Mouse (Mus musculus) B cell, adult 67 days (primary cell): ENCODE measurements around the gene Scnn1b. TPM values are rescaled to one million over a fixed set of nuclear protein-coding genes. Genes with fewer than 3 reads are reported as not detected.

Experiments
- total RNA-seq, 2 experiments: library from RNA; stranded (reverse); gene quantifications; 4 replicates each; pipeline ENCODE4 v1.2.4; 2023

Gene Scnn1b
- total RNA-seq, result not detected

GRCm38 (mm10) chr7:121864858-121865585 lies at the start of gene Scnn1b:
Scnn1b (plus strand) TSS chr7:121865038.

Other genes starting within 250 kb of the Scnn1b start
- gene Usp31, start 157.8 kb upstream of the Scnn1b start, total RNA-seq, result 10 to 100 TPM; 11.0 to 13.4 TPM
- gene Scnn1g, start 130.6 kb upstream of the Scnn1b start, total RNA-seq, result not detected
- gene Cog7, start 116.7 kb downstream of the Scnn1b start, total RNA-seq, result 10 to 100 TPM; 14.7 to 14.9 TPM
- 100 to 1,000 TPM; 366 to 392 TPM for gene Gga2, start 156.2 kb downstream of the Scnn1b start, total RNA-seq
- 10 to 100 TPM; 44.9 to 49.4 TPM for gene Ubfd1, start 202.1 kb downstream of the Scnn1b start, total RNA-seq
- 10 to 100 TPM; 17.4 to 19.4 TPM for gene Ears2, start 202.2 kb downstream of the Scnn1b start, total RNA-seq
- 10 to 100 TPM; 60.5 to 80.7 TPM for gene Ndufab1, start 236.8 kb downstream of the Scnn1b start, total RNA-seq